Mouse (Mus musculus): ENCODE results near the gene Gna14. TPM values are rescaled to one million over a fixed set of nuclear protein-coding genes. Genes with fewer than 3 reads are reported as not detected.

The Gna14 gene
- total RNA-seq, 2 experiments from 2014 or later, result 1.1 to 1.6 TPM

DNA sequence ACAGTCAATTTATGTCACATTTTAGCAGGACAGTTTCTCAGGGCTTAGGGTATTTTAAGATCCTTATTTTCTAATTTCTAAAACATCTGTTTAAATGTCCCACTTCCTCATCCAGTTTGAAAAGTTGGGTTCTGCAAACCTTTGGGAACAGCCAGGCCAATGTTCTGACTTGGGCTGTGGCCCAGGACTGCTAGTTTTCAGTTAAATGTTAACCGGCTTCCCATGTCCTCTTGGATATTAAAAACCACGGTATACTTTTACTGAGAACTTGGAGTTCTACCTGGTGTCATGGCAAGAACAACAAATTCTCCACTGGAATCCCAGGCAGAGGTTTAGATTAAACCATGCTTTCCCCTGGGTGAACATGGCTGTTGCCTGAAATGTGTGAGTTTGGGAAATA, 102.9 kb downstream of the Gna14 start:
- no peak for DNase-seq (ENCODE audit: low spot score in 2 of 2)
- no peak overlapping the region for H3K4me3 ChIP-seq
- TF ChIP-seq CTCF (conservative IDR thresholded peaks at IDR 0.05), result no peak
- H3K27ac ChIP-seq, result no peak overlapping the region

DNA sequence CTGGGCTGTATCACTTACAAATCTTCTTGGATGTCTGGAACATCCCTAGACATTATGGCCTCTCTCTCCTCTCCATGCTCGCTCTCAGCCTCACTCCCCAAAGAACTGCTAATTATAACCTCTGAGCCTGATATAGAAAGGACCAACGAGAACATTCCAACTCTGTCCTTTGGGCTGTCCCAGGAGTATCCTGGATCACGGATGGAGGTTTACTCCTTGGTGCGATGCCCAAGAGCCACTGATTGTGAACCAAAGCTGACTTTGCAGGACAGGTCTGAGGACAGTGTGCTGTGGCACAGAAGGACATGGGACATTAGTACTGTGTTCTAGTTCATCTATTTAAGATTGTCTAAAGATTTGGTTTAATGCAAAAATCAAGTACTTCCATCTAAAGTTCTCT, 108.1 kb downstream of the Gna14 start:
- TF ChIP-seq CTCF (conservative IDR thresholded peaks at IDR 0.05), result no peak
- Histone ChIP-seq H3K4me3 (no peak overlapping the region), H3K27ac (no peak overlapping the region)
- DNase-seq (ENCODE audit: low spot score in 2 of 2), result no peak

DNA sequence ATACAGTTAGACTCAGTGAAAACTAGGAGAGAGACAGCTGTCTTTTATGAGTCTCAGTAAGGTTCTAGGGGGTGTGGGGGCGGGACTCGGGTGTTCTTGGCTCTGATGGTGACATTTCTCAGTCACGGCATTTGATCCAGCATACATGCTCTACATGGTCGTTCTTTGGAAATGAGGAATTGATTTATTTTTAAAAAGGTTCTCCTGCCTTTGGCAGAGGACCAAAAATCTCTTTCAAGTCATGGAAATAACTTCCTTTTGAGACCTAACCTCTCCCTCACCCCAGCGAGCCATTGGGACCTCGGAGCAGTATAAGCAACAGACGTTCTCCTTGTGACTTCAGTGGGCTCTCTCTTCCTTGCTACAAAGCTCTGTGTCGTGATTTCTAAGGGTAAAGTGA, 121.4 kb downstream of the Gna14 start:
- TF ChIP-seq CTCF (conservative IDR thresholded peaks at IDR 0.05), result no peak
- no peak overlapping the region for H3K27ac ChIP-seq
- no peak overlapping the region for H3K4me3 ChIP-seq
- no peak for DNase-seq (ENCODE audit: low spot score in 2 of 2)

DNA sequence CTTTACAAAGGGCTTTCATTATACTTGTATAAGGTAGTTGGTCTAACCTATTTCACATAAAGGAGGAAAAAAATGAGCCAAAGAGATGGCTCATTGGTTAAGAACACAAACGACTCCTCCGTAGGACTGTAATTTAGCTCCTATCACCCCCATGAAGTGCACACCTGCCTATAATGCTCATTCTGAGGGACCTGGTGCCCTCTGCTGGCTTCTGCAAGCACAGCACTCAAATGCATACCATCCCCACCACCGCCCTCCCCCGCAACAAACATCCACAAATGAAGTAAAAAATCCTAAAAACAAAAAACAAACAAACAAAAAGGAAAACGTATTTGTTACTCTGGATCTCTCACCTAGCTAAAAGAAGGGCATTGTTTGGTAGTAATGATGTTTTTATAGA, 122.4 kb downstream of the Gna14 start:
- Histone ChIP-seq H3K27ac (no peak overlapping the region), H3K4me3 (no peak overlapping the region)
- no peak for DNase-seq (ENCODE audit: low spot score in 2 of 2)
- peak; percentile 72 for TF ChIP-seq CTCF (conservative IDR thresholded peaks at IDR 0.05)

DNA sequence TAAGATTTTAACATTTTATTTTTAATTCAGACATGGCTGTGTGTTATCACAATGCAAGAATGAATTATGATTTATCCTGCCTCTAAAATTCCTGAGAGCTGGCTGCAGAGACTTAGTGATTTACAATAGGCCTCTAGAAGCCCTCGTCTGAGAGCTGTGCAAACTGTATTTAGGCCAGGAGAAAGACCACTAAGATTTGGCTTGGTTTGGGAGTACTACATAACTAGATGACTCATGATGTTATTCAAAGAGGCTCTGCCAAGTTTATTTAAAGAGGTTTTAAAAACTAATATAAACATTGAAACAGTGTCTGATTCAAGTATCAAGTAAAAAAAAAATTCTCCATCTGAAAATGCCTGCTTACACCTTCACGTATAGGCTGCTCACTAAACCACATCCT, 123.0 kb downstream of the Gna14 start:
- no peak for TF ChIP-seq CTCF (conservative IDR thresholded peaks at IDR 0.05)
- no peak for DNase-seq (ENCODE audit: low spot score in 2 of 2)
- Histone ChIP-seq H3K4me3 (no peak overlapping the region), H3K27ac (no peak overlapping the region)

DNA sequence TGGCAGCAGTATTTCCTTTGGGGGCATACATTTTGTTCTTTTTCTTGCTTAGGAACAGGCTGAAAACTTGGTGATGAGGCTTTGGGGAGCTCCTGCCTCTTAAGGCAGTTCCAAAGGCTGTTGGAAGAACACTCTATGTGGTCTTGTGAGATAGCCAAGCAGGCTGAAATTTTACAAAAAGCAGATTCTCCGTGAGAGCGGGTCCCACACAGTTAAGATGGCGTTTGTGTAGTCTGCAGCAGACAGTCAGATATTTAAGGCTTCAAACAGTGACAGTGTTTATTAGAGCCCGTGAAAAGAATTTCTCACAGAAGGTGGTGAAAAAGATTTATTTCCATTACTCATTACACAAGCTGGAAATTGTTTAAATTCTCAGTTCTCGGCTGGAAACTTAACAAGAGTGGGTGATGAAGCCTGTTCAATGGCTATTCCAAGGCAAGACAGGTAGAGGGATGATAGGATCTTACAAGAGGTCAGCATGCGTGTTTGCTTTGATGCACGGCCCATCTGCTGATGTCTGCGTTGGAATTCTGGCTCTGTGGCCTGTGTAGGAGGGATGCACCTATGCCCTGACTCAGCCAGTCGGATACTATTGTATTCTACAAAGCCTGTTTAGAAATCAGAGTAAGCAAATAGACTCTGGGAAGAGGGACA, 123.8 kb downstream of the Gna14 start:
- DNase-seq (ENCODE audit: low spot score in 2 of 2), result no peak
- H3K27ac ChIP-seq, result no peak overlapping the region
- H3K4me3 ChIP-seq, result no peak overlapping the region
- no peak for TF ChIP-seq CTCF (conservative IDR thresholded peaks at IDR 0.05)

DNA sequence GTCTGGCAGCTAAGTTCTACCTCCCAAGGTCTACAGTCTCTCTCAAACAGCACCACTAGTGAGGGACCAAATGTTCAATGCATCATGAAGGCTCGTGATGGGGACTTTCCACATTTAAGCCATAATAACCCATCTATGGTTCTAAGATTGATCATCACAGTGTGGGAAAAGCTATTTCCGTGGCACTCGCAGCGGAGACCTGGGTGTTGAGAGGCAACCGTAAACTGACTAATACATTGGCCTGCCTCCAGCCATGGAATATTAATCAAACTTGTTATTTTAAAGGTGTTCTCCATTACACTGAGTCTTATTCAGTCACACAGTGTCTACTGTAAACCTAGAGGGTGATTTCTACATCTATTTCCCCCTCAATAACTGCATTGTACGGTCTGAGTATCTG, 127.1 kb downstream of the Gna14 start:
- Histone ChIP-seq H3K4me3 (no peak overlapping the region), H3K27ac (no peak overlapping the region)
- no peak for TF ChIP-seq CTCF (conservative IDR thresholded peaks at IDR 0.05)
- DNase-seq (ENCODE audit: low spot score in 2 of 2), result no peak

DNA sequence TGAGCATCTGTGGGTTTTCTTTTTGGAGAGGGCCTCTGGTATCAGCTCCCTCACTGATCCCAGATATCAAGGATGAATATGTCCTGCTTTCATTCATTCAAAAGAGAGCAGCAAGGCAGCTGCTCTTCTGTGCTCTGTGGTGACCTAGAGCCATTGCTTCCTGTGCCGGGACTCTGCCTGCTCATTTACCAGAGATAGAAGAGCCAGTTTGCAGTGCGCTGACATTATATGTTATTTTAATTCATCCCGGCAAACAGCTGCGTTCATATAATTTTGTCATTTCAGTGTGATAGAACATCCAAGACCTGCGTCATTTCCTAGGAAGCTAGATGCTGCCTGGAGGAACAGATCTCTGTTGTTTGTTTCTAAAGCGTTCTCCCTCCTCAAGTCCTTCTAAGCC, 141.2 kb downstream of the Gna14 start:
- H3K27ac ChIP-seq, result no peak overlapping the region
- H3K4me3 ChIP-seq, result no peak overlapping the region
- no peak for TF ChIP-seq CTCF (conservative IDR thresholded peaks at IDR 0.05)
- no peak for DNase-seq (ENCODE audit: low spot score in 2 of 2)

DNA sequence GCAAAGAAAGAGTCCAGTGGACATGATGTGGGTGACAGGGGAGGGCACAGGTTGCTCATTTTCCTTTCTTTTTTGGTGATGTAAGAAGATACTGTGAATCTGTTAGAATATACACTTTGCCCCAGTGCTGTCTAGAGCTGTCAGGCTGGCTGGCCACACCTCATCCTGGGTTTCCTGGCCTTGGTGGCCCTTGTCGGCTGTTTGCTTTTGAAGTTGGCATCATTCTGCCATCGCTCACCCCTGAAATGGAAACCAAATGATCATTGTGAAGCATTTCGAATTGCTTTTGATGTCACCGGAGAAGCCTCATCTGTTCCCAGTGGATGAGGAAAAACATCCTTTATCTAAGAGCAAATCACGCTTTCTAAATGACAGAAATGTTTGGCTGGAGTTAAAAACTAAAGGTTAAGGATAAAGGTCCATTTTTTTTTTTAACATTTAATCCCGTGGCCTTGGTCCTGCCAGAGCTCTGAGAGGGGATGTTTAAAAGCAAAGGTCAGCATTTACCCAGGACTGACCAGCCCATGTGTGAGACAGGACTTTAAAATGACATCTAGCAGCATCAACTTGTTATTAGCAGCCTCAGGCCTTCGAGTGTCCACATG, 144.2 kb downstream of the Gna14 start:
- no peak for DNase-seq (ENCODE audit: low spot score in 2 of 2)
- no peak overlapping the region for H3K27ac ChIP-seq
- no peak overlapping the region for H3K4me3 ChIP-seq
- no peak for TF ChIP-seq CTCF (conservative IDR thresholded peaks at IDR 0.05)

DNA sequence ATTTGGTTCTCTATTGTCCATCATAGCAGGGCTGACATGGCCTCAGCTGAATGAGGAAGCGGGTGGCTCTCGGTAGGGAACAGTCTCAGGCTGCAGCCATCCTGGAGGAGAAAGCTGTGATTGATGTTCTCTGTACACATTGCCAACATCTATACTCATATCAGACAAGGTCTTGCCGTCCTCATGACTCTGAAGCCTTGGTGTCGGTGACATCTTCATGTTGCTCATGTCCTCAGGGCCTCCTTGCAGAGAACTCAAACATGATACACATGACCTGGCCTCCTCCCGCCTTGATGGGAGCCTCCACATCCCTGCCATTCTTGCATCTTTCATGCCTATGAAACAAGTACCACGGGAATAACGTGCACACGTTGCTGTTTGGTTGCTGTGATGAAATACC, 144.9 kb downstream of the Gna14 start:
- DNase-seq (ENCODE audit: low spot score in 2 of 2), result no peak
- H3K4me3 ChIP-seq, result no peak overlapping the region
- no peak for TF ChIP-seq CTCF (conservative IDR thresholded peaks at IDR 0.05)
- H3K27ac ChIP-seq, result no peak overlapping the region

DNA sequence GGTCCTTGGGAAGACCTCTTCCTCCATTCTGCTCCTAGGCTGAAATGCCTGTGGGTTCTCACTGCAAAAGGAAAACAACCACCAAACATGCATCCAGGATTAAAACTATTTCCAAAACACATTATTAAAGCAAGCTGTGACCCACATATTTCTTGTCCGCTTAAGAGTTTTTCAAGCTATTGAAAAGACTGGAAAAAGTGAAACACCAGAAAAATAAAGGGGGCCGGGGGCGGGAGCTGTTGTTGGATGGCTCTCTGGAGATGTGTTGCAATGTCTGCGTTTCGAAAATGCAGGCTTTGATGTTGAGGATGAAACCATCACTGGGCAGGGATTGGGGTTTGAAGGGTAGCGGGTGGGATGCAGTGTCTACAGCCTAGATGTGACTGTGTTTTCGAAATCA, 149.0 kb downstream of the Gna14 start:
- no peak for TF ChIP-seq CTCF (conservative IDR thresholded peaks at IDR 0.05)
- no peak for DNase-seq (ENCODE audit: low spot score in 2 of 2)
- Histone ChIP-seq H3K27ac (no peak overlapping the region), H3K4me3 (no peak overlapping the region)

DNA sequence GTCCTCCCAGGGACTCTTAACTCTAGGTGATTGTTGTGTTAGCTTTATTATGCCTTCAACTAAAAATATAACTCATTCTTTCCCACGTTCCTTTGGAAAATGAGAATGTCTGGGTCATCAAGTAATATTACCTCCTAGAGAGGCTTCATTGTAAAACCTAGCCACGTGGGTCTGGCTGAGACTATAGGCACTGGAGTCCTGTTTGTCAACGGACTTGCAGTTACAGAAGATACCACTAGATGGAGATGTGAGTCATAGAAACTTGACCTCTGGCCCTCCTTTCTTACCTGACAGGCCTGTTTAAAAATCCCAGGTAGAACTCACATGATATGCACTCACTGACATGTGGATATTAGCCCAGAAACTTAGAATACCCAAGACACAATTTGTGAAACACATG, 149.8 kb downstream of the Gna14 start:
- peak; percentile 83 for TF ChIP-seq CTCF (conservative IDR thresholded peaks at IDR 0.05)
- DNase-seq (ENCODE audit: low spot score in 2 of 2), result no peak

DNA sequence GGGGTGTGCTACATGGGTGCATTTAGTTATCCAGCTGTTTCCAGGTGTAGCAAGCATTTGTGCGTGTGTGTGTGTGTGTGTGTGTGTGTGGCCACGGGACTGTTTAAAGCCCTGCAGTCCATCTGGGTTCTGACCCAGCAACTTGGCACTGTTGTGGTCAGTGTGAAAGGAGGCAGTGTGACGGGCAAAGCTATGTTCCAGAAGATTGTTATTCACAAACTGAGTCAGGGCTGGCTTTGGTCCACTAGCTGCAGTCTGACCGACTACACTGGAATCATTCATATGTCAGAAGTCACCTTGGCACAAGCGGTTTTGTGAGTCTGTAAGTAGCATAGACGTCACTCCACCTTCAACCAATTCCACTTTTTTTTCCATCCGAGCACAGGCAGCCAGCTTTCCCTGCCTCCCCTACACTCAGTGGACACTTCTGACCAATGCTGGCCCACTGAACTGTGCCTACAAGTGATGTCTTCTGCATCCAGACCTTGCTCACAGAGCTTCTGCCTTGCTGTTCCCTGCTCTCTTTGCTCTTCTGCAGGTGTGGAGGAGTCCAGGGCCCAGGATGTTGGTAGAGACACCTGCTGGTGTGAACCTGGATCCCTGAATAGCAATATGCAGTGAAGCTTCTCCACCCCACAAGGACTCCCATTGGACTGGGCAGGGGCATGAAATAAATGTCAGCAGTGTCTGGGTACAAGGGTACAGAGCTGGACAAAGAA, 157.9 kb downstream of the Gna14 start:
- peak in 1 of 2 experiments; percentile 26 for DNase-seq (ENCODE audit: low spot score in 2 of 2)
- no peak overlapping the region for H3K4me3 ChIP-seq
- TF ChIP-seq CTCF (conservative IDR thresholded peaks at IDR 0.05), result no peak
- no peak overlapping the region for H3K27ac ChIP-seq

More for the DNA sequence above, 149.8 kb downstream of the Gna14 start:
- H3K4me3 ChIP-seq, result no peak overlapping the region
- no peak overlapping the region for H3K27ac ChIP-seq

DNA sequence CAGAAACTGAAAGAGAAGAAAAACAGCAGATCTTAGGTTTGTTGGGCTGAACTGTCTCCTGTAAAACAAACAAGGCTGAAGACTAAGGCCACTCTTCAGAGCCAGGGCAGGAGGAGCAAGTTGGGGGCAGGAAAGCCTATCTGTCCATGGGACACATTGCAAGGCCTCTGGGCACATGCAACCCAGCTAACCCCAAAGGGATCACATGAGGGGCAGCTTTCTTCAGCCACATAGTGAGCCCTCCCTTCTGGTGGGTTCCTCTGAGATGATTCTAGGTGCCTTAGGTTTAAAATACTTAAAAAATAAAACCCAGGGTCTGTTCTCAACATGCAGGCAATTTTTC, 158.4 kb downstream of the Gna14 start:
- Histone ChIP-seq H3K4me3 (no peak overlapping the region), H3K27ac (no peak overlapping the region)
- DNase-seq (ENCODE audit: low spot score in 2 of 2), result no peak
- no peak for TF ChIP-seq CTCF (conservative IDR thresholded peaks at IDR 0.05)
